Mouse (Mus musculus) ovary, postnatal 36 days (tissue): ENCODE data around the gene Ripply1.
A peak's percentile ranks its signal among the peaks of the same experiment; 100 is the strongest.

Source experiments
- DNase-seq: peaks from one replicate; pipeline ENCODE4 v3.0.0; 2022; ENCODE audit warnings: low spot score, mixed read lengths

Ripply1 gene

DNA sequence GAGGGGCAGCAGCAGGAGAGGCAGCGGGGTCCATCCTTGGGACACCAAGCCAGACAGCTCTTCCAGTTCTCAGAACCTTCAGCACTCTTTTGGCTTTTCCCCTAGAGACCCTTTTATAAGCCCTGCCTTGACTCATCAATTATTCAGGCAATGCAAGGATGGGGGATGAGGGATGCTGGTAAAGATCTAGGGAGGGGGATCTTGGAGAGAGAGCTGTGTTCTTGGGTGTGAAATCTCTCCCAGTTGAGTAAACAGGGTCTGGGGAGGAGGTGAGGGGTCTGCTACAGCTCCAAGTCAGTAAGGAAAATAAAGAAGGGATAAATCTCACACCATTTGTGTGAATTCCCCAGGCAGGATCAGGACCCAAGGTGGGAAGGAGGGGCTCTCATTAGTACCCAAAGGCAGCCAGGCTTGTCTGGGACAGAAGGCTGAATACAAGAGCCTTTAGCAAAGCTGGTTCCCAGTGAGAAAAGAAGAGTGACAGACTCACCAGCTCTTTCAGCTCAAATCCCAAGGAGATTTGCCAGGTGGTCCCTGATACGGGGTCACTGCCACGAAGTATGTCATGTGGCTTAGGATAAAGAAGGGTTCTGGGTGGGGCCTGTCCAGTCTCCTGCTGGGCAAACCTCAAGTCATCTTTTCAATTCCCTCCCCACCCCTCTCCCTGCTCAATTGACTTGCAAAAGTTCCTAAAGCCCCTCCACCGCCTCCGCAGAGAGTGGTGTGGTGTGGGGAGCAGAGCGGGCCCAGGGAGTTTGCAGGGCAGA, at the start of gene Ripply1:
Gene Ripply1 (minus strand): TSS at position 76 of the 767 bp plus-strand sequence.
- no peak for DNase-seq

GRCm38 (mm10) chrX:139828363-139829092, 46.4 kb upstream of the Ripply1 start:
- DNase-seq: no peak

GRCm38 (mm10) chrX:139826926-139827325, 44.8 kb upstream of the Ripply1 start:
- no peak for DNase-seq

- DNase-seq: no peak
Measured at GRCm38 (mm10) chrX:139825402-139825801, 43.2 kb upstream of the Ripply1 start.

DNA sequence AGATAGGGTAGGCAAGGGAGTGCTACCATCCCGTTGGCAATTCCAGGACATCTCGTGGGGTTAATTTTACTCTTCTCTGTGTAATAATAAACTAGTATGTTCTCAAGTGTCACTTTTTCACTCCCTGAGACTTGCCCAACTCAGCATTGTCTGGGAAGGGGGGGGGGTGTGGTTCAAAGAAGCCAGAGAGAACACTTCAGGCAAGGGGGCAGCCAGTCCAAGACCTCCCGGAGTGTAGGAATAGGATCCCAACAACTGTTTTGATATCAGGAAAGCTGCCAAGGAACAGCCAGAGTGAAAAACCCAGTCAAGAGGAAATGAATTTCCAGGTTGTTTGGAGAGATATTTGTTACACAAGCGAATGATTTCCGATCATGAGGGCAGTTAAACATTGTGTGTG, 33.0 kb upstream of the Ripply1 start:
- DNase-seq: no peak

DNA sequence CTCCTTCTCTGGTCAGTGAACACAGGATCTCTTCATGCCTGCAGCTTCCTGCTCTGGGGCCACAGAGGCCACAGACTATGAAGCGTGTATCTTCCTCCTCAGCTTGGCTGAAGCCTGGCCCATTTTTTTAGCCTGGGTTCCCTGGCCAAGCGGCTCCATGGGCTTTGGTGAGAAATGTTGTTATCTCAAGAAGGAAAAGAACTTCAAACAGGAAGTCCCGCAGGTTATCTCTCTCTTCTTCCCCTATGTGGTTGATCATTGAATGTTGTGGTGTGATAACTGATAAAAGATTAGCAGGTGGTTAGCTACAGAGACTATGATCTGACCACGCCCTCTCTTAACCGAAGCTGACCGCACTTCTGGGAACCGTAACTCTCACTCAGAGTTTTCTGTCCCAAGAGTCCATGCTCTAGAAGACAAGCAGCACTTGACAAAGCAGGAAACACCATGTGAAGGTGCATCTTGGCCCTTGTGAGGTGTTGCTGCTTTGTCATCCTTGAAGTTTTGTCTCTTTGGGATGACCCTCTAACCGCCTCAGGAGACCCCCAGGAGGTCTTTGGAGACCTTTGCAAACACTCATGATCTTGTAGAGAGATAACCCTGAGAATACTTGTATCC, 32.0 kb upstream of the Ripply1 start:
- no peak for DNase-seq

- DNase-seq: no peak
Measured at GRCm38 (mm10) chrX:139813299-139814002, 31.3 kb upstream of the Ripply1 start.

- no peak for DNase-seq
Measured at GRCm38 (mm10) chrX:139812636-139813298, 30.6 kb upstream of the Ripply1 start.

DNA sequence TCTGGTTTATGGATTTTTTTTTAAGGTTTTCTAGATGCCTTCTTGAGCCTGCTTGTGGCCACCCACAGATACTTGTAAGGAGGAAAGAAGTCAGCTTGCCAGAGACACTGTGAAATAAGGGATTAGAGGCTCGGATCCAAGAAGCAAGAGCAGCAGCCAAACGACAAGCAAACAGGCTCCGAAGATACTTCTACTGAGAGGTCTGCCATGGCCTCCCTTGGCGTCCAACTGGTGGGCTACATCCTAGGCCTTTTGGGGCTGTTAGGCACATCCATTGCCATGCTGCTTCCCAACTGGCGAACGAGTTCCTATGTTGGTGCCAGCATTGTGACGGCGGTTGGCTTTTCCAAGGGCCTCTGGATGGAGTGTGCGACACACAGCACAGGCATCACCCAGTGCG, 26.3 kb upstream of the Ripply1 start:
- no peak for DNase-seq

DNA sequence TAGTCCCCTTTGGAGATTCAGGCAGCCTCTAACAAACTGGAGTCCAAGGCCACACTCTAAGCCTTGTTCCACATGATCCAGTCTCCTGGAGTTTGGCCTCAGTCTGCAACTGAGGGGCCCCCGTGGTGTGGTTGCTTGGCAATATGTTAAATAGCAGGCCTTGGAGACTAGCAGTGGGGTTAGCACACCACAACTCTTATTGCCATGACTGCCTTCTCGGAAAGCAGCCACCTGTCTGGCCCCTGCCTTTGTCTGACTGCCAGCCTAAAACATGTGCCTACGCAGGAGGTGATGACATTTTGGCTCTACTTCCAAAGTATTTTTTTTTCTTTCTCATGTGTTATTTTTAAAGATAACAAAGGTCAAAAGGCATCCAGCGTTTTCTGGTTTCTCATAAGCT, 25.9 kb upstream of the Ripply1 start:
- DNase-seq: no peak

DNA sequence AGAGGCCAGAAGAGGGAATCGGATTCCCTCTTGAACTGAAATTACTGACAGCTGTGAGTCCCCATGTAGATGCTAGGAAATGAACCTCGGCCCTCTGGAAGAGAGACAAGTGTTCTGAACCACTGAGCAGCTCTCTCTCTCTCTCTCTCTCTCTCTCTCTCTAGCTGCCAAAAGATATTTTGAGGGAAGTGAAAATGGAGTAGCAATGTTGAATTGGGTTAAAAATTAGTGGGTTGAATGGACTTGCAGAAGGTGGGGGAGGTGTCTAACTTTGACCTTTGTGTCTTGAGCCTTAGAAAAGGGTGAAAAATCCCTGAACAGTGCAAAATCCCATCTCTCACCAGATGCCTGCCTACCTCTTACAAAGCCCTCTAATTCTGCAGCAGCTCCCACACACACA, 25.2 kb upstream of the Ripply1 start:
- DNase-seq: no peak

DNA sequence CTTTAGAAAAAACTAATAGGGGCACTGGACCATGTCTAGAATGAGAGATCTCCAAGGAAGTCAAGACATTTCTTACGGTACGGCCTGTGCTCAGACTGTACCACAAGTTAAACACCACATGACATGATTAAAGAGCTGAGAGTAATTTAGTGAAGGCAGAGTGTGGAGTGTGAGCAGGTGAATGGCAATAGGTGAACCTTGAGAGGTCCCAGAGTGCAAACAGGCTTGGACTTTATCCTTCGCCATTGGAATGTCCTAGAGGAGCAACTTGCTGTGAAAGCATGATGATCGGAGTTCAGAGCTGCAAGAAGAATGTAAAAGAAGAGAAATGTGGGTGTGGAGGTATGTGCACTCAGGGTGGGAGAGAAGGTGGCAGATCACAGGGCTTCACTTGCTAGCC, 23.8 kb upstream of the Ripply1 start:
- DNase-seq: no peak

- no peak for DNase-seq
Measured at GRCm38 (mm10) chrX:139803028-139803427, 20.9 kb upstream of the Ripply1 start.

- no peak for DNase-seq
Measured at GRCm38 (mm10) chrX:139800406-139800878, 18.3 kb upstream of the Ripply1 start, which contains the start of gene Cldn2. TSS of gene Cldn2 (plus strand) at chrX:139800828.

- no peak for DNase-seq
Measured at GRCm38 (mm10) chrX:139799953-139800352, 17.8 kb upstream of the Ripply1 start.

GRCm38 (mm10) chrX:139797875-139798274, 15.7 kb upstream of the Ripply1 start:
- DNase-seq: peak; percentile 29

GRCm38 (mm10) chrX:139796037-139796436, 13.9 kb upstream of the Ripply1 start:
- DNase-seq: no peak

GRCm38 (mm10) chrX:139794072-139794845, 12.1 kb upstream of the Ripply1 start:
- DNase-seq: no peak

GRCm38 (mm10) chrX:139785764-139786163, 3.6 kb upstream of the Ripply1 start:
- DNase-seq: no peak

- no peak for DNase-seq
Measured at GRCm38 (mm10) chrX:139783045-139783422, 881 bp upstream of the Ripply1 start.

DNA sequence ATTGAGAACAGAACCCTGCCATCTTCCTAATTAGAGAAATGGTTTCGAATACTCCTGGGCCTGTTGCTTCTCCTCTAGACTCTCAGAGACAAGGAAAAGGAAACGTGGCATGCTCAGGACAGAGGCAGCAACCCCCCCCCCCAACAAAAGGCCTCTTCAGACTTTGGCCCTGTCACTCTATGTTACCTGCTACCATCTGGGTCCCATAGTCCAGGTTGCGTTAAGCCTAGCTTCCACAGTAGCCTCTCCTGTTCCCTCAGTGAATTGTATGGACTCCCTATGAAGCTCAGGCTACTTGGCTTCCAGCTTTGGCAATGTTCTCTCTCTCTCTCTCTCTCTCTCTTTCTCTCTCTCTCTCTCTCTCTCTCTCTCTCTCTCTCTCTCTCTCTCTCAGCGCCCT, 590 bp downstream of the Ripply1 start:
- DNase-seq: no peak
